Mouse (Mus musculus) adrenal gland, postnatal 25 days (tissue): ENCODE data around the gene Mosmo. TPM values are rescaled to one million over a fixed set of nuclear protein-coding genes. Genes with fewer than 3 reads are reported as not detected.
"Not testable (repeated sequence)": the region's sequence is repeated elsewhere in the genome, so short reads cannot be mapped to it uniquely, and the experiment has no call there.

Experiments used
- DNase-seq: peaks from one replicate; pipeline ENCODE4 v3.0.0; 2021; ENCODE audit warnings: mixed read lengths
- total RNA-seq: library from RNA; stranded (reverse); gene quantifications from 2 replicates; pipeline ENCODE4 v1.2.3, GENCODE M21; 2021

Gene Mosmo
- total RNA-seq, 1 experiment from 2014 or later = 40.4 TPM

DNA sequence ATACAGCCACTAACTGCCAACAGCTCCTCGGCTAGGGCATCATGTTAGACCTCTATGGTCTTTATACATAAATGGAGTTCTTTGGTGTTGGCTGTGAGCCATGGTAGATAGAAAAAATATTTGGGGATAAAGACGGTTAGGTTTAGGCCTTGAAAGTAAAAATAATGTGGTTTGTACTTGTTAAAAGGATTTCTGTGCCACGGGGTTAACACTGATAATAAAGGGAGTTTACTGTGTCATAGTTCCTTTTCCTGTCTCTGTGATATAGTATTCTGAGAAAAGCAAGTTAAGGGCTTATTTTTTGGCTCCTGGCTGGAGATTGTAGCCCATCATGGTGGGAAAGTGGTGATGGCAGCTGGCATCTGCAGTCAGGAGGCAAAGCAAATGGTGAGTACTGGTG is 26.5 kb downstream of the Mosmo start:
- DNase-seq = no peak

DNA sequence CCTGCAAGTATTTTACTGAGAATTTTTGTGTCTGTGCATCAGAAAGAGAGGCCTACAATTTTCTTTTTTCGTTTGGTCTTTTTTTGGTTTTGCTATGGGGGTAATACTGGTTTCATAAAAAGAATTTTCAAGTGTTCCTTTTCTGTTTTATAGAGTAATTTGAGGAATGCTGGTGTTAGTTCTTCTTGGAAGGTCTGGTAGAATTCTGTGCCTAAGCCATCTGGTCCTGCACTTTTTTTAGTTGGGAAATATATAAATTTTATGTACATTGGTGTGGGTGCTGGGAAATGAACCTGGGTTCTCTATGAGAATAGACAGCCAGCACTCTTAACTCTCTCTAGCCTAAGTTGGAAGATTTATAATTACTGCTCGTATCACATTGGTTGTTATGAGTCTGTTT is 34.7 kb downstream of the Mosmo start:
- no peak for DNase-seq

DNA sequence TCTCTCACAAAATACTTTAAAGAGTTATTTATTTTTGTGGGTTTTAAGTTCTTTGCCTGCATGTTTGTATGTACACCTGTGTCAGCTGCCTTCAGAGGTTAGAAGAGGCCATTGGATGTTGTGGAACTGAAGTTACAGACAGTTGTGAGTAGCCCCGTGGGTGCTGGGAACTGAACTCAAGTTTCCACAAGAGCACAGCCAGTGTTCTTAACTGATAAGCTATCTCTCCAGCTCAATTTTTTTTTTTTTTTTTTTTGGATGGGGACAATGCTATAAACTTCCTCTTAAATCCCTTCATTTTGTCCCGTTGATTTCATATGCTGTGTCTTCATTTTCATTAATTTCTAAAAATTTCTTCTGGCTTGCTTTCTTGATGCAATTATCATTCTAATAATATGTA is 35.8 kb downstream of the Mosmo start:
- DNase-seq = no peak

GRCm38 (mm10) chr7:120713951-120714350 is 36.5 kb downstream of the Mosmo start:
- not testable (repeated sequence) for DNase-seq

GRCm38 (mm10) chr7:120717261-120717660 is 39.8 kb downstream of the Mosmo start:
- no peak for DNase-seq

DNA sequence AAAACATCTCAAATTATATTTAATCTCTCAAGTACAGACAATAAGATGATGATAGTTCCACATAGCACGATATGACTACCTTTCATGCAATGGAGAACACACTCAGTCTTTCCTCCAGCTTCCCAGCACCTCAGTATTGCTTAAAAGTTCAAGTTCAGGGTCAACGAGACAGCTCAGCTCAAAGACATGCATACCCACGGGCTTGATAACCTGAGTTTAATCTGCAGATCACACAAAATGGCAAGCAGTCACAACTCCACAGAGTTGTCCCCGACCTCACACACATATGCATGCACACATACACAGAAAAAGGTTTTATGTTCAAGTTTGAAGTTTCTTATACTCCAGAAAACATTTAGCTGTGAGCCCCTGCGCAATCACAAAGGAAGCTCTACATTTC is 43.6 kb downstream of the Mosmo start:
- DNase-seq = no peak

DNA sequence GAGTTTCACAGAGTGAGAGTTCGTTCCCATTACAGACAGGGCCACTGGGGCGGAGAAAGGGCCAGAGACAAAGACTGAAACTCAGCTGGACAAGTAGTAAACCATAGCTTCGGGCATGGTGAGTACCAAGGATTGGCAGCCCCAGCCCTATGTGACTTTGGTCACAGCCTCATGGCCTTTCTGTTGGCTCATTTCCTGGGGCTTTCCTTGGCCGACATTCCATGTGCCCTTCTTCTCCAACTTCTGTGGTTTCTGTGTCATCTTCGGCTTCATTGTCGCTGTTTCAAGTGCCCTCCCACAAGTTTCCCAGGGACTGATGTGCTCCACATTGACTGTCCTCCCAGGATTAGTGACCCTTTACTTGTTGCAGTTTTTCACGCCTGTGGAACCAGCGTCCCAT is 44.0 kb downstream of the Mosmo start:
- peak; percentile 50 for DNase-seq

GRCm38 (mm10) chr7:120722063-120722462 is 44.6 kb downstream of the Mosmo start:
- DNase-seq = no peak

DNA sequence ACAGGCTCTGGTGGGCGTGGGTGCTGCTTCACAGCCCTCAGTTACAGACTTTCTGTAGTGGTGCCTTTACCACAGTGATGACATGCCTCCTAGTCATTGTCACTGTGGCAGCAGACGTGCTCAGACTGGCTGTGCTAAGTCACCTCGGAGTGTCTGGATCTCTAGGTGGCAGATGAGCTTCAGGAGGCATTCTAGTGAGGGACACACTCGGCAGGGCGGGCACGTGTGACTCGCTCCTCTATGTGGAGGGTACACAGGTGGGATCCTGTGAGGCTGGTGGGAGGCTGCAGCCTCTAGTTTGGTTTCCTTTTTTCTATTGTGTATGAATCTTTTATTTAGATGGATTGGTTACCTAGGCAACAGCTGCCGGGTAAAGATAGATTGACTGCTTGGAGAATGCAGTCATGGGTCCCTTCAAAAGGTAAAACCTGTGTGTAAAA is 45.4 kb downstream of the Mosmo start:
- no peak for DNase-seq

GRCm38 (mm10) chr7:120727581-120727980 is 50.2 kb downstream of the Mosmo start:
- DNase-seq = no peak

DNA sequence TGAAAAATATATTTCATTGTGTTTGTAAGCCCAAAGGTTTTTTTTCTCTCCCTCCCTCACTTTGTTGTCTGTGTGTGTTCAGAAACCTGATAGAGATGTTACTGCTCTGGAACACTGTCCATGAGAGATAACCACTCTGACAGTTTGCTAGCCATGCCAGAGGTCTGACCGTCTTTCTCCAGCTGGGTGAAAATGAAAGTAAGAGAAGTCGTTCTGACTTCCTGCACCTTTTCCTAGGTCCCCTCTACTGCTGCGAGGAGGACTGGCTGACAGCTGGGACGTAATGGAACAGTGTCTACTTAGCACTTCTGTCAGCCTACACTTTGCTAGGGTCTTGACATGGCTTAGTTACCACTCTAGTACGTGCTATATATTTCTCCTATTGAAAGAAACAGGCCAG is 52.2 kb downstream of the Mosmo start:
- DNase-seq = no peak

DNA sequence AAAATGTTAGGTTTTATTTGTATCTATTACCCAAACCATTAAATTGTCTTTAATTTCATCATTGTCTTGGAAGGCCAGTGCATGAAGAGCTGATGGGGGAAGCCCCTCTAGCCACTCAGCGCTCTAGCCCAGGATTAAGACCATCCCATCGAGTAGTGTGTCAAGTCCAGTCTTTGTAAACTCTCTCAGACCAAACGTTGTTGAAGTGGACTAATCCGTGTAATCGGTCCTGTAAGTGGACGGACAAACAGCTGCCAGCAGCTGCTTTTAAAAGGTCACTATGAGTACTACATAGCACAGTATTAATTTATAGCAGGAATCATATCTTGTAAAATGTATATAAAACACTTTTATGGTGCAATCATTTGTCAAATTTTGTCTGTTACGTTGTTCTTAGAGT is 55.5 kb downstream of the Mosmo start:
- DNase-seq = no peak

DNA sequence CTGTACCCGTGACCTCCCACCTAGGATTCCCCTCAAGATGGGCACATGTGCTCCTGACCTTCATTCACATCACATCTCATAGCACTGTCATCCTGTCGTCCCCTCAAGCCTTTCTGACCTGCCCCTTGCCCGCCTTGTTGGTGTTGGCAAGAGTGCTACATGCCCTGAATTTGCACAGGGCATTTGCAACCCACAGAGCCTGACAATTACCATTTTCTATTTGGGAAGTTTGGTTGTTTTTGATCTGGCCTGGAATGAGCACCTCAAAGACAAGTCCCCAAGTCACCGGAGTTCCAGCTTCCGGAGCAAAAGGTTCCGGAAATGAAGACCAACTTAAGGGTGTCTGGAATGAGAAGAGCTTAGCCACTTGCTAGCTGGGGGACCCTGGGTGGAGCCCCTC is 61.6 kb downstream of the Mosmo start, which contains the start of gene Vwa3a:
Vwa3a (plus strand) TSS at position 301 of the 400 bp plus-strand sequence.
- no peak for DNase-seq

DNA sequence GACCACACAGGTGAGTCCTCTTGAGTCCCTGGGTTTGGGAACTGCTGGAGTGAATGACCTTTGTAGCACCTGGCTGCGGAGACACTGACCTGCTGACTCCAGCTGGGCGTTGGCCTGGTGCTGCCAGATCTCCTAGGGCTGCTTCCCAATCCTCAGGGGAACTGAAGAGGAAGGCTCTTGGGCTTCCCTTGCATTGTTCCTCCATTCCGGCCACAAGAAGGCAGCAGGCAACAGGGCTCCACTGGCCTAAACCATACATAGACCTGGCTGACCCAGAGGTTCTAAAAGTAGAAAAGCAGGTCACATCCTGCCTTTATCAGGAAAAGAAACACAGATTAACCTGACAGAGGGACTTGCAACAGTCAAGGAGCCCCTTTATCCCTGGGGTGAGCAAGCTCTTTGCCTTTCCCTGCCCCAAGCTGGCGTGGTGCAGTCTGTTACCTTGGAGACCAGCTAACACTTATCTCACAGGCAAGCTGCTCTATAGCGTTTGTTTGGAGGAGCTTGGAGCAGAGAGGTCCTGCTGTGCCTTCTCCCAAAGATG is 62.2 kb downstream of the Mosmo start:
- DNase-seq = no peak

- no peak for DNase-seq
Measured at GRCm38 (mm10) chr7:120743366-120744351, 66.2 kb downstream of the Mosmo start.

GRCm38 (mm10) chr7:120744606-120745005 is 67.2 kb downstream of the Mosmo start:
- DNase-seq = no peak

DNA sequence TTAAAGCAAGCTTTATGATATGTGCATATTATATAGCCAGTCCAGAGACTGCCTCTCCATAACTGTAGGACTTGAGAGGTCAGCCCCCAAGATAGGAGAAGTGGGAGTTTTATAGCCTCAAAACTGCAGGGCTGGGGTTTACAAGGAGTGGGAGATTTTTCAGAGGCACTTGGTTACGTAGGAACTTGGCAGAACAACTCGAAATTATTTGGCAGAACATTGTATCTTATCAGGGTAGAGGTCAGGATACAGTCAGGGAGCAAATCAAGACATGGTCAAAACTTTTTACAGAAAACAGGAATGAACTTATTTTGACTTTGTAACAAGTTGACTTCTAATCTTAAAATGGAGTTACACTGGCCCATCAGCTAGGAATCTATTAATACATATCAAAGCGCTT is 68.6 kb downstream of the Mosmo start:
- DNase-seq = no peak

GRCm38 (mm10) chr7:120746821-120747220 is 69.4 kb downstream of the Mosmo start:
- no peak for DNase-seq

DNA sequence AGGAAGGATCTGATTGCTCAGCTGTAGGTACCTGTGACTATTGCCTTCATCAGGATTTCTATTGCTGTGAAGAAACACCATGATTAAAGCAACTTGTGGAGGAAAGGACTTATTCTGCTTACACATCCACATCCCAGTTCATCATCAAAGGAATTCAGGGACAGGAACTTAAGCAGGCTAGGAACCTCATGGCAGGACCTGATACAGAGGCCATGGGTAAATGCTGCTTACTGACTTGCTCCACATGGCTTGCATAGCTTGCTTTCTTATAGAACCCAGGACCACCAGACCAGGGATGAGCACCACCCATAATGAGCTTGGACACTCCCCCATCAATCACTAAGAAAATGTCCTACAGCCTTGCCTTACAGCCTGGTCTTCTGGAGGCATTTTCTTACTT is 71.1 kb downstream of the Mosmo start:
- no peak for DNase-seq

GRCm38 (mm10) chr7:120751330-120751729 is 73.9 kb downstream of the Mosmo start:
- DNase-seq = no peak

DNA sequence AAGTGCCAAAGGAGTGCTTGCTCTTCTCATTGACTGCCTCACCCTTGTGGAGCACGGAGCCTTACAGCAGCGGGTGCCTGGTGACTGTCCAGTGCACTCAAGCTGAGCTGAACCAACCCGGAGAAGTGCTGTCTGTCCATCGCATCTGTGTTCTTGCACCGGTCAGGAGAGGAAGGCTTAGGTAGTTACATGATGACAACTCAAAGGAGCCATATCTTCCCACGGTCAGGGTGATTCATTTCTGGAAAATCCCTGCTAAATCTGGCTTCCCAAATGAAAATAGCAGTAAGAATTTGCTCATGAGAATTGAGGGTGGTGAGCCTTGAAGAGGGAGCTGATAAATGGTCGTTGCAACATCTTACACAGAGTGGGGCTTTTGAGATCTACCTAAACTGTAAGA is 74.5 kb downstream of the Mosmo start:
- DNase-seq = no peak

DNA sequence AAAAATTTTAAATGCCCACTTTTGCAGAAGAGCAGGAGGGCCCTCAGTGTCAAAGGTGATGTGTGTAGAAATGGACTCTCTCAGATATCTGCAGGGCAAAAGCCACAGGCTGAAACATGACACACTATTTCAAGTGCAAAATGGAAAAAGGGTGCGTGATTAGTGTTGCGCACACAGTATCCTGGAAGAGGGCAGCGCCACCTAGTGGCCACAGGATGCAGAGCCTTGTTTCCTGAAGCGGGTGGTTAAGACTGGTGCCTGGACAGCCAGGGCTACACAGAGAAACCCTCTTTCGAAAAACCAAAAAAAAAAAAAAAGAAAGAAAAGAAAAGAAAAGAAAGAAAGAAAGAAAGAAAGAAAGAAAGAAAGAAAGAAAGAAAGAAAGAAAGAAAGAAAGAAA is 77.3 kb downstream of the Mosmo start:
- DNase-seq = peak; percentile 83

DNA sequence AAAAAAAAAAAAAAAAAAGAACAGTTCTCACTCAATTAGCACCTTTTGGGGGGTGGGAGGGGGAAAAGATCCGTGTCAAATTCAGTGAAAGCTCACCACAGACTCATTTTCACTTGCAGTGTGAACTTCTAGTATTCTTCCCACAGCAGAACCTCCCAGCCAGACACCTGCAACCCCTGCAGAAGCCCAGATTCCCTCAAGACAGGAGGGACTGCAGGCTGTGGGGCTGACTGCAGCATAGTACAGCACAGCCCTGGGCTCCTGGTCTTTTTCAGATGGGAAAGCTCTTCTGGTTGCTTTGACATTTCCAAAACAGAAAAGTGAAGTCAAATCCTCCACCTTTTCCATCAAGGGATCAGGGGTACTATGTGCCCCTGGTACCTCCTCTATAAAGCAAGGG is 90.0 kb downstream of the Mosmo start:
- no peak for DNase-seq

DNA sequence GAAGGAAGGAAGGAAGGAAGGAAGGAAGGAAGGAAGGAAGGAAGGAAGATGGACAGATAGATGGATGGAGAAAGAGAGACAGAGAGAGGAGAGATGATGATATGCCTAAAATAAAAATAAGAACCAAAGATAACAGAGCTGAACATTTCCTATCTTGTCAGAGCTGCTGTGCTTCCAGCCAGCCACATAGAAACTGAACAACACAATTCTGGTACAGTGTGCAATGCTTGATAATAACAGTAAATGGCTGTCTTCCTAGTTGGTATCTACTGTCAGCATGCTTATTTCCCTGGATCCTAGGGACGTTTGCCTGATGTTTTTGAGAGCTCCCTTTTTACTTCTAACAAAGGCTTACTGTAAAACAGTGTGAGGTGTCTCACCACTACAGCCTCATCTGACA is 94.0 kb downstream of the Mosmo start:
- DNase-seq = no peak
